Comparison of ENCODE assay signal across 8 mouse cellular contexts in the genomic region with DNA sequence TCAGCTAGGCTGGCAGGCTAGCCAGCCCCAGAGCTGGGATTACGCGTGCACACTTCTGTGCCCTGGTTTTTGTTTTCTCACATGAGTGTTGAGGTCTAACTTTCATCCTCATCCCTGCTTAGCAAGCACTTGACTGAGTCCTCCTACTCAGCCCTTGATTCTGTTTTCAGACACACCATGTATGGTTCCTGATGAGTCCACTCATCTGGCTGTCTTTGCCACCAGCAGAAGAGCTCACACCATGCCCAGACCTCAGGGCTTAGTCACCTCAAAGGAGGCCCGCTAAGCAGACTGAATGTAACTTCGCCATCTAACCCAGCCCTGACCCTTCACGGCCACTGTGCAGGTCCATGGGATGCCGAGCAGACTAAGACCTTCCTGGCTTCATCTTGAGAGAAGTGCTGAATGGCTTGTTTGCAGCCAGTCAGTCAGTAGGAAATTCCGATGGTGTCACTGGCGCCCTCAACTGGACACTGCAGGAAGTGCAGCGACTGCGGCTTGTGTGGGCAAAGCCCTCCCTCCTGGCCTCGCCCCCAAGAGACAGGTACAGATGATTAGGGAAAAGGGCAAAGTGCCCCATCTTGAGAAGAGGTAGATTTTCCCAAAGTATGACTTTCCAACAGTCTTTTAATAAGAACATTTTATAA.
DNase-seq lines count a peak whose midpoint lies in the region; ATAC-seq and TF ChIP-seq lines count a peak whose summit lies in the region.

No protein-coding gene starts in this region.

- WGBS in heart, adult 2 months = 55% methylated on average over 11 of the region's 11 CpGs
- WGBS in lung, embryonic 14.5 days = 50% methylated on average over 11 of the region's 11 CpGs

- TF ChIP-seq CTCF in ES-Bruce4 (IDR thresholded peaks at IDR 0.05; ENCODE audit: low read depth, low read length) = peak; percentile 93
- peak; percentile 99; the same call in 1 of the 2 replicates for TF ChIP-seq CTCF in heart, adult 2 months (IDR thresholded peaks at IDR 0.05)
- TF ChIP-seq CTCF in layer of hippocampus, adult 2 months (conservative IDR thresholded peaks at IDR 0.05) = peak; percentile 99
- TF ChIP-seq CTCF in lung, embryonic 14.5 days (IDR thresholded peaks at IDR 0.05; ENCODE audit: low read depth) = peak; percentile 78

- TF ChIP-seq EP300 in ES-Bruce4 (IDR thresholded peaks at IDR 0.05; ENCODE audit: insufficient read depth, low read depth, low read length) = no peak
- 0 out of 2 replicates have a peak, but pooled peaks have one; percentile 31 for TF ChIP-seq EP300 in heart, adult 2 months (IDR thresholded peaks at IDR 0.05; ENCODE audit: insufficient read depth, low read depth, low read length)

- TF ChIP-seq POLR2A in ES-Bruce4 (IDR thresholded peaks at IDR 0.05; ENCODE audit: insufficient read depth, low read length) = no peak
- TF ChIP-seq POLR2A in heart, adult 2 months (IDR thresholded peaks at IDR 0.05; ENCODE audit: insufficient read depth, low read depth, low read length) = no peak

- no peaks in the 10 kb centered on the region for H3K4me1 ChIP-seq in ES-Bruce4 (ENCODE audit: control insufficient read depth, insufficient read depth, low read length)
- H3K4me1 ChIP-seq in heart, adult 2 months (ENCODE audit: control insufficient read depth, insufficient read depth, low read length) = peaks cover 2% of the 10 kb centered on the region; the same call in 1 of the 2 replicates
- H3K4me1 ChIP-seq in lung, embryonic 14.5 days (ENCODE audit: insufficient read depth) = no peaks in the 10 kb centered on the region

- no peaks in the 10 kb centered on the region for H3K79me2 ChIP-seq in heart, adult 2 months (replicated peaks; ENCODE audit: control insufficient read depth, insufficient read depth, low read length)

- no peak overlapping the region for H3K4me3 ChIP-seq in ES-Bruce4 (ENCODE audit: low read depth, low read length)
- no peak overlapping the region for H3K4me3 ChIP-seq in heart, adult 2 months
- no peak overlapping the region for H3K4me3 ChIP-seq in layer of hippocampus, adult 2 months
- no peak overlapping the region for H3K4me3 ChIP-seq in lung, embryonic 14.5 days (ENCODE audit: low read depth, low read length)

- H3K4me2 ChIP-seq in lung, embryonic 14.5 days = no peak overlapping the region

- H3K9me3 ChIP-seq in ES-Bruce4 (replicated peaks; ENCODE audit: control insufficient read depth, insufficient read depth, low read length, poor library complexity, severe bottlenecking) = no peaks in the 10 kb centered on the region
- no peaks in the 10 kb centered on the region for H3K9me3 ChIP-seq in lung, embryonic 14.5 days (ENCODE audit: low read depth, low read length)

- no peak overlapping the region for H3K9ac ChIP-seq in ES-Bruce4 (ENCODE audit: low read depth, poor library complexity, severe bottlenecking)
- H3K9ac ChIP-seq in heart, adult 2 months (ENCODE audit: low read depth, low read length) = no peak overlapping the region
- H3K9ac ChIP-seq in lung, embryonic 14.5 days = no peak overlapping the region

- no peak for ATAC-seq in lung, embryonic 14.5 days (ENCODE audit: insufficient read depth)

- H3K36me3 ChIP-seq in ES-Bruce4 (ENCODE audit: control insufficient read depth, insufficient read depth, low read length, poor library complexity, severe bottlenecking) = no peaks in the 10 kb centered on the region
- no peaks in the 10 kb centered on the region for H3K36me3 ChIP-seq in heart, adult 2 months (ENCODE audit: control insufficient read depth, insufficient read depth, low read length)
- H3K36me3 ChIP-seq in lung, embryonic 14.5 days (ENCODE audit: insufficient read depth) = no peaks in the 10 kb centered on the region

- H3K27ac ChIP-seq in ES-Bruce4 (ENCODE audit: insufficient read depth, low read length) = no peak overlapping the region
- H3K27ac ChIP-seq in heart, adult 2 months = no peak overlapping the region
- no peak overlapping the region for H3K27ac ChIP-seq in layer of hippocampus, adult 2 months
- no peak overlapping the region for H3K27ac ChIP-seq in lung, embryonic 14.5 days (ENCODE audit: low read depth)

- peak; percentile 81 for DNase-seq in adrenal gland, adult 2 months
- DNase-seq in embryo, embryonic 10 days (ENCODE audit: low spot score) = peak; percentile 78
- DNase-seq in heart, adult 2 months = peak; percentile 59 to 84
- peak; percentile 52 to 84 for DNase-seq in layer of hippocampus, adult 2 months (ENCODE audit: low spot score in 2 of 2)
- peak; percentile 79 for DNase-seq in lung, embryonic 14.5 days
- DNase-seq in right cerebral cortex, postnatal 25 days = peak; percentile 57
- DNase-seq in Muller cell, postnatal 12 days (ENCODE audit: inconsistent ontology term) = no peak

- H3K27me3 ChIP-seq in ES-Bruce4 (ENCODE audit: control insufficient read depth, insufficient read depth, low read length, poor library complexity, severe bottlenecking) = no peaks in the 10 kb centered on the region
- no peaks in the 10 kb centered on the region for H3K27me3 ChIP-seq in heart, adult 2 months (ENCODE audit: control insufficient read depth, insufficient read depth, low read length)
- H3K27me3 ChIP-seq in lung, embryonic 14.5 days (ENCODE audit: insufficient read depth, low read length) = no peaks in the 10 kb centered on the region

- intact Hi-C loops in heart, adult 2 months (cut with DNase I) = loop anchor here (1.0 to 5.0 kb wide), 3 partner anchors 101 to 289 kb away; a partner anchor contains a TSS
